Mouse (Mus musculus) hindbrain, embryonic 11.5 days (tissue): ENCODE data around the gene Il27. TPM values are rescaled to one million over a fixed set of nuclear protein-coding genes. Genes with fewer than 3 reads are reported as not detected.
A peak's percentile ranks its signal among the peaks of the same experiment; 100 is the strongest.

Experiments
- ATAC-seq: fragments of 200-750 bp; cut with Nextera tagmentation; 2 replicates; pipeline ENCODE4 v1.8.0; 2017; ENCODE audit warnings: mild to moderate bottlenecking, moderate TSS enrichment, moderate library complexity; ENCODE audit not compliant: low FRiP score
- DNase-seq: peaks from one replicate; pipeline ENCODE4 v3.0.0-alpha.2; 2015; ENCODE audit warnings: low spot score
- H3K27ac ChIP-seq: fragments of 300-500 bp; sonication (generic); 2 replicates; pipeline ENCODE4 v1.5.1; 2014; ENCODE audit warnings: mild to moderate bottlenecking, low read depth, low read length
- H3K27me3 ChIP-seq: fragments of 300-500 bp; sonication (generic); 2 replicates; pipeline ENCODE4 v1.6.1; 2014; ENCODE audit warnings: mild to moderate bottlenecking, low read length, moderate library complexity, mixed read lengths; ENCODE audit not compliant: control insufficient read depth, insufficient read depth
- H3K36me3 ChIP-seq: fragments of 300-500 bp; sonication (generic); 2 replicates; pipeline ENCODE4 v1.6.1; 2014; ENCODE audit warnings: mild to moderate bottlenecking, low read length, moderate library complexity, mixed read lengths; ENCODE audit not compliant: control insufficient read depth, insufficient read depth
- H3K4me1 ChIP-seq: fragments of 300-500 bp; sonication (generic); replicated peaks from 2 replicates; pipeline ENCODE4 v1.6.1; 2014; ENCODE audit warnings: low read length, mixed read lengths; ENCODE audit not compliant: control insufficient read depth, insufficient read depth
- H3K4me2 ChIP-seq: fragments of 300-500 bp; sonication (generic); replicated peaks from 2 replicates; pipeline ENCODE4 v1.6.1; 2014; ENCODE audit warnings: mild to moderate bottlenecking, low read depth, low read length
- H3K4me3 ChIP-seq: fragments of 300-500 bp; sonication (generic); 2 replicates; pipeline ENCODE4 v1.5.1; 2014; ENCODE audit warnings: low read depth, low read length
- H3K9ac ChIP-seq: fragments of 300-500 bp; sonication (generic); 2 replicates; pipeline ENCODE4 v1.6.1; 2014; ENCODE audit warnings: low read depth, low read length
- H3K9me3 ChIP-seq: fragments of 300-500 bp; sonication (generic); 2 replicates; pipeline ENCODE4 v1.6.1; 2016; ENCODE audit warnings: low read length; ENCODE audit not compliant: control insufficient read depth
- whole genome bisulfite sequencing: fragments of 180-500 bp; shearing (Covaris S2); extraction: QIAGEN DNeasy Blood & Tissue Kit; methylation state at CpG from one replicate; pipeline ENCODE4 v1.1.7; 2014; 5-methylcytosine and 5-hydroxymethylcytosine counted together
- polyA plus RNA-seq: library from polyadenylated mRNA; unstranded; fragments of >200 nt; fragmentation: Nextera tagmentation; extraction: Ambion mirVana; gene quantifications from 2 replicates; pipeline ENCODE4 v1.2.1, GENCODE M21; 2014

Gene Il27
- polyA plus RNA-seq, 1 experiment from 2014 or later: not detected

DNA sequence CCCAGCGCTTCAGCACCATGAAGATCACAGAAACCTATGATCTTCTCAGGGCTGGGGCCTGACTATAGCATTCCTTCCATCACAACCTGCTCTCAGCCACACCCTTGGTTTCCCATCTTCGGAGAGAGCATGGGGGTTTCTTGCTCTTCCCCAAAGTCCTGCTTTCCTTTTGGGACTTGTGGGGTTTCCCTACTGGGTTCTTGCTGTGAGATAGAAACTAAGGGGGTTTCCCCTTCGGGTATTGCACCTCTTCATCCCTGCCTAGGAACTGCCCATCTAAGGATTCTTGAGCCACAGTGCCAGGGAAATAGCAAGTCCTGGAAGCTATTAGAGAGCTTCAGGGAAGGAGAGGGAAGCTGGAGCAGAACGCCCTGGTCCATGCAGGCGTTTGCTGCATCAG lies 1.1 kb upstream of the Il27 start:
- H3K4me2 ChIP-seq: no peak overlapping the region
- H3K9me3 ChIP-seq: no peaks in the 10 kb centered on the region
- no peaks in the 10 kb centered on the region for H3K4me1 ChIP-seq
- H3K27me3 ChIP-seq: no peaks in the 10 kb centered on the region
- no peaks in the 10 kb centered on the region for H3K36me3 ChIP-seq
- no peak overlapping the region for H3K9ac ChIP-seq
- WGBS: 84% methylated on average over 5 of the region's 5 CpGs
- no peak overlapping the region for H3K4me3 ChIP-seq
- DNase-seq (no peak), ATAC-seq (no peak)
- H3K27ac ChIP-seq: no peak overlapping the region

DNA sequence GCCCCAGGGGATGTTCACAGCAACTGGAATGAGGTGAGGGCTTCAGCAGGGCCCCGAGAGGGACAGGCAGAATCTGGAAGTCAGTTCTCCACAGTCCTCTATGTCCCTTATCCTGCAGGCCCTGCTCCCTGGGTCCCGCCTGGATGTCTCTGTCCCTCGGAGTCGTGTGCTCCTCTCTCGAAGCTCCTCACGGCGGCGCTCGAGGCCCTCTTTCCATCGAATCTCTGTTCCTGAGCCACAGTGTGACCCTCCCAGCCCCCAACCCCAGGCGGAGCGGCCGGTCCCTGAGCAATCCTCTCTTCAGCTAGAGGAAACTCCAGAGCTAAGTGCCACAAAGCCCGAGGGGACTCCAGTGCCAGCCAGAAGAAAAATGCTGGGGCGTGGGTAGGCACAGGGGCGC lies 7.0 kb downstream of the Il27 start:
- 6% methylated on average over 16 of the region's 16 CpGs for WGBS
- H3K27me3 ChIP-seq: 0 out of 2 replicates have a peak, but pooled peaks cover 4% of the 10 kb centered on the region
- no peak overlapping the region for H3K4me3 ChIP-seq
- H3K4me1 ChIP-seq: 0 out of 2 replicates have a peak, but pooled peaks cover 2% of the 10 kb centered on the region
- peak overlapping the region; percentile 34; the same call in 1 of the 2 replicates for H3K9ac ChIP-seq
- H3K27ac ChIP-seq: no peak overlapping the region
- peak; percentile 84 for DNase-seq
- ATAC-seq: peak; percentile 55
- no peaks in the 10 kb centered on the region for H3K9me3 ChIP-seq
- H3K4me2 ChIP-seq: peak overlapping the region; percentile 20; the same call in 1 of the 2 replicates
- H3K36me3 ChIP-seq: no peaks in the 10 kb centered on the region

DNA sequence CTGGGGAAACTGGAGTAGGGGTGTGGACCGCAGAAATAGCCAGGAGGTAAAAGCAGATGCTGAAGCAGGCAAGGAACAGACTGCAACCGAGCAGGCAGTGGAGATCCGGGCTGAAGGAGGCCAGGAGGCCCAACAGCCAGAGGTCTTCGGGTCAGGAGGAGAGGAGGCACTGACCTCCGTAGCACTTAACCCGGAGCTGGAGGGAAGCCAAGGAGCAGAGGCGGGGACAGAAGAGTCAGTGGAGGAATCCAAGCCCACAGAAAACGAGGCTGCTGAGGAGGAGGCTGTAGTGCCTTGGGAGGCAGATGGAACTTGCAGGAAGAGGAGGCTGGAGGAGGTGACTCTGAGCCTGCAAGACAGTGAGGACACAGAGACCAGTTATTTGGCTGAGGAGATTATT lies 7.9 kb downstream of the Il27 start:
- Histone ChIP-seq H3K27ac (no peak overlapping the region), H3K9me3 (no peaks in the 10 kb centered on the region), H3K4me3 (no peak overlapping the region), H3K4me1 (0 out of 2 replicates have a peak, but pooled peaks cover 2% of the 10 kb centered on the region), H3K36me3 (no peaks in the 10 kb centered on the region), H3K4me2 (no peak overlapping the region), H3K9ac (no peak overlapping the region), H3K27me3 (0 out of 2 replicates have a peak, but pooled peaks cover 4% of the 10 kb centered on the region)
- 76% methylated on average over 8 of the region's 8 CpGs for WGBS
- DNase-seq (no peak), ATAC-seq (no peak)

DNA sequence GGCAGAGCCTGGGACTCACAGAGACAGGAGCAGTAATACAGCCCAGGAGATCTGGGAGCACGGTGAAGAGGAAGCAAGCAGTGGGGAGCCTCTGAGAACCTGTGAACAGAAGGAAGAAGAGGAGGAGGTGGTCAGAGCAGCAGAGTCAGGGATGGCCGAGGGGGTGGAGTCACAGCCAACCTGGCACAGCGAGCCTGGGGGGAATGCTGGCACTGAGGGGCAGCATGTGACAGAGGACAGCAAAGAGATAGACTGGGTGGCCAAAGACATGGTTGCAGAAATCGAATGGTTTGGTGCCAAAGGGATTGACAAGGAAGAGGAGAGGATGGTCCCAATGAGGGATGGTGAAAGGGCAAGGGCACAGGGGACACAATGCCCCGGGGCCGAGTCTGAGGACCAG lies 9.0 kb downstream of the Il27 start, which contains the start of gene Cln3:
Gene Cln3, minus strand, starts transcription at position 101 of the 400 bp plus-strand sequence.
- no peaks in the 10 kb centered on the region for H3K36me3 ChIP-seq
- DNase-seq (no peak), ATAC-seq (no peak)
- 0 out of 2 replicates have a peak, but pooled peaks cover 4% of the 10 kb centered on the region for H3K27me3 ChIP-seq
- no peak within 1 kb of the TSS for H3K27ac ChIP-seq
- 0 out of 2 replicates have a peak, but pooled peaks cover 2% of the 10 kb centered on the region for H3K4me1 ChIP-seq
- H3K4me3 ChIP-seq: no peak within 1 kb of the TSS
- H3K9ac ChIP-seq: 0 out of 2 replicates have a peak within 1 kb of the TSS, but pooled peaks have one; percentile 4
- 81% methylated on average over 6 of the region's 6 CpGs for WGBS
- H3K9me3 ChIP-seq: no peaks in the 10 kb centered on the region
- H3K4me2 ChIP-seq: no peak within 1 kb of the TSS

DNA sequence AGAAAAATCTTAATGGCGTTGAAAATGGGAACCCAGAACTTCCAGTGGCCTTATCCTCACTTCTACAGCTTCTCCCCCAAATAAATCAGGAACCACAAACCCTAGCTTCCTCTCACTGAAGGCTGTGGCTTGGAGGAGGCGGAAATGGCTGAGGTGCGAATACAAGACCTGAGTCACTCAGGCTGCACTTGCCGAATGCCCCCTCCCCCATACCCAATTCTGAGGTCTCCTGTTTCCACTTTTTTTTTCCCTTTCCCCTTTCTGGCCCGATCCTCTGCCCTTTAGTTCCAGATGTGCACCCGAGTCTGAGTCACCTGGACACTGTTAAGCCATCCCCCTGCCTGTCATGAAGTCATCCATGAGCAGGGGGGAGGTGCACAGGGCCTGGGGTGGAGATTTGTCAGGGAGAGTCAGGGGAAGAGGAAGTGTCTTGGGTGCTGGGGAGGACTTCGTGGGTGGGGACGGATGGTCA lies 10.2 kb downstream of the Il27 start, which contains the start of gene Apobr:
Gene Apobr, plus strand, starts transcription at position 437 of the 472 bp plus-strand sequence.
- no peak within 1 kb of the TSS for H3K27ac ChIP-seq
- DNase-seq: no peak
- H3K9me3 ChIP-seq: no peaks in the 10 kb centered on the region
- 0 out of 2 replicates have a peak within 1 kb of the TSS, but pooled peaks have one; percentile 78 for H3K4me2 ChIP-seq
- H3K4me3 ChIP-seq: peak within 1 kb of the TSS; percentile 57
- WGBS: 84% methylated on average over 8 of the region's 8 CpGs
- 0 out of 2 replicates have a peak, but pooled peaks cover 2% of the 10 kb centered on the region for H3K4me1 ChIP-seq
- 0 out of 2 replicates have a peak within 1 kb of the TSS, but pooled peaks have one; percentile 4 for H3K9ac ChIP-seq
- no peak for ATAC-seq
- 0 out of 2 replicates have a peak, but pooled peaks cover 4% of the 10 kb centered on the region for H3K27me3 ChIP-seq
- H3K36me3 ChIP-seq: no peaks in the 10 kb centered on the region

DNA sequence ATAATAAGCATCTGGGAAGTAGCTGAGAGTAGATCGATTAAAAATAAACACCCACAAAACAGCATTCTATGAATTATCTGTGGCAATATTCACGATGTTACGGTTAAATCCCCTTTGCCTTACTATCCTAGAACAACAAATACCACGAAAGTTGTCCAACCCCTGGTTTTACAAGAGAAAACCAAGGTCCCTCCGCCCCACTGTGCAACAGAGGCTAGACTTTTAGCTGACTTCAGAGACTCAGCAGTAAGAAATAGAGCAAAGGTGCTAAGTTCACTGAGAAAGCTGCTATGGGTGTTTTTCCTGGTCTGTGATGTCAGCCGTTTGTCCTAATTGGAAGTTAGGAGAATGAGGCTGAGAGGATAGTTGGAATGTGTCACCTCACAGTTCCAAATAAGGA lies 11.0 kb downstream of the Il27 start:
- DNase-seq (no peak), ATAC-seq (no peak)
- Histone ChIP-seq H3K27ac (no peak overlapping the region), H3K9me3 (no peaks in the 10 kb centered on the region), H3K4me1 (0 out of 2 replicates have a peak, but pooled peaks cover 2% of the 10 kb centered on the region), H3K27me3 (0 out of 2 replicates have a peak, but pooled peaks cover 4% of the 10 kb centered on the region), H3K9ac (no peak overlapping the region), H3K36me3 (no peaks in the 10 kb centered on the region), H3K4me2 (peak overlapping the region; percentile 78; the same call in 1 of the 2 replicates), H3K4me3 (peak overlapping the region; percentile 57)
- WGBS: 53% methylated on average over 6 of the region's 6 CpGs

DNA sequence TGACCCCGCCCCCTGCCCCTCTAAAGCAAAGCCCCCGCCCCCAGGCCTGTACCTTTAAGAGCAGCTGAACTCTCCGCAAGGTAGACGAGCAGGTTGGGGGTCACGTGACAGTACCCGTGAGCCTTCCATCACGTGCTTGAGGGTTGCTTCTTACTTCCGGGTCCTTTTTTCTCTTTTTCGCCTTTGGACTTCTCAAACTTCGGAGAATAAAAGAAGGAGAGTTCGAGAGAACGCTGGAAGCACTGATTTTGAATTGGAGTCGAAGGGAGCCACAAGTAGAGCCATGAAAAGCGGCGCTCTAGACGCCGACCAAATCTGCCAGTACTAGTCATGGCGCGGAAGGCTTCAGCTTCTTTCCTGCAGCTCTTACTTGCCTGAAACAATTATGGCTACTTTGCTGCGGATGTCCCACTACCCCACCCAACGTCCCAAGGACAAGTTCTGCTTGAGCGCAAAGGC lies 11.5 kb downstream of the Il27 start:
- WGBS: under 1% methylated on average over 22 of the region's 22 CpGs
- no peaks in the 10 kb centered on the region for H3K9me3 ChIP-seq

DNA sequence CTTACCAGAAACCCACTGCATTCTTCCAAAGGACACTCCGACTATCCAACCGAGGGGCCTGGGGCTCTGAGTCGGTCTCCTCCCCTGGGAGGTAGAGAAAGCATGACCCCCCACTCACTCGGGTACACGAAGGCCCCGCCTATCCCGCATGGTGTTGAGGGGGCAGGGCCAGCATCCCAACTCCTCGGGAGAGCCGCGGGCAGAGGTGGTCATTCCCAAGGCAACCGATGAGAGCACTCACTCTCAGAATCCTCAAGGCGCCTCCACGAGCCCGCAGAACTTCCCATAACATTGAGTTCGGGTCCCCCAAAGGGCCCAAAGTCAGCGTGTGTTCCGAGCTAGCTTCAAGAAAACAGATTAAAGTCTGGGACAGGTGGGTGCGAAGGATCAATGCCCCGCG lies 12.0 kb downstream of the Il27 start:
- 2% methylated on average over 20 of the region's 20 CpGs for WGBS
- 0 out of 2 replicates have a peak overlapping the region, but pooled peaks have one; percentile 30 for H3K27ac ChIP-seq
- H3K4me1 ChIP-seq: no peaks in the 10 kb centered on the region
- H3K9ac ChIP-seq: peak overlapping the region; percentile 54
- H3K36me3 ChIP-seq: no peaks in the 10 kb centered on the region
- DNase-seq: peak; percentile 56
- H3K4me3 ChIP-seq: peak overlapping the region; percentile 57
- 0 out of 2 replicates have a peak, but pooled peaks cover 4% of the 10 kb centered on the region for H3K27me3 ChIP-seq
- H3K4me2 ChIP-seq: peak overlapping the region; percentile 78
- H3K9me3 ChIP-seq: no peaks in the 10 kb centered on the region
- ATAC-seq: peak; percentile 77

More for the DNA sequence above, 11.5 kb downstream of the Il27 start:
- Histone ChIP-seq H3K4me2 (peak overlapping the region; percentile 78), H3K4me3 (peak overlapping the region; percentile 57), H3K4me1 (0 out of 2 replicates have a peak, but pooled peaks cover 2% of the 10 kb centered on the region), H3K36me3 (no peaks in the 10 kb centered on the region), H3K9ac (peak overlapping the region; percentile 54), H3K27me3 (0 out of 2 replicates have a peak, but pooled peaks cover 4% of the 10 kb centered on the region), H3K27ac (peak overlapping the region; percentile 30)
- DNase-seq: peak; percentile 87
- peak; percentile 89 for ATAC-seq
